Mouse (Mus musculus): ENCODE data around the gene Il22ra1.

The Il22ra1 gene

GRCm38 (mm10) chr4:135768572-135769526, 40.9 kb downstream of the Il22ra1 start:
- ATAC-seq (ENCODE audit: insufficient number of reproducible peaks, low FRiP score, low TSS enrichment) = no peak

GRCm38 (mm10) chr4:135770611-135771305, 42.8 kb downstream of the Il22ra1 start:
- ATAC-seq (ENCODE audit: insufficient number of reproducible peaks, low FRiP score, low TSS enrichment) = no peak

- ATAC-seq (ENCODE audit: insufficient number of reproducible peaks, low FRiP score, low TSS enrichment) = no peak
These were observed 43.6 kb downstream of the Il22ra1 start for GRCm38 (mm10) chr4:135771592-135771991.

GRCm38 (mm10) chr4:135772671-135773070, 44.7 kb downstream of the Il22ra1 start:
- ATAC-seq (ENCODE audit: insufficient number of reproducible peaks, low FRiP score, low TSS enrichment) = no peak

GRCm38 (mm10) chr4:135774496-135774895, 46.5 kb downstream of the Il22ra1 start:
- ATAC-seq (ENCODE audit: insufficient number of reproducible peaks, low FRiP score, low TSS enrichment) = no peak

GRCm38 (mm10) chr4:135776850-135777249, 48.9 kb downstream of the Il22ra1 start:
- ATAC-seq (ENCODE audit: insufficient number of reproducible peaks, low FRiP score, low TSS enrichment) = no peak

GRCm38 (mm10) chr4:135779661-135780060, 51.7 kb downstream of the Il22ra1 start:
- no peak for ATAC-seq (ENCODE audit: insufficient number of reproducible peaks, low FRiP score, low TSS enrichment)

GRCm38 (mm10) chr4:135780255-135780654, 52.3 kb downstream of the Il22ra1 start:
- ATAC-seq (ENCODE audit: insufficient number of reproducible peaks, low FRiP score, low TSS enrichment) = no peak

GRCm38 (mm10) chr4:135781304-135781703, 53.3 kb downstream of the Il22ra1 start:
- ATAC-seq (ENCODE audit: insufficient number of reproducible peaks, low FRiP score, low TSS enrichment) = no peak

GRCm38 (mm10) chr4:135786581-135786980, 58.6 kb downstream of the Il22ra1 start:
- ATAC-seq (ENCODE audit: insufficient number of reproducible peaks, low FRiP score, low TSS enrichment) = no peak

- no peak for ATAC-seq (ENCODE audit: insufficient number of reproducible peaks, low FRiP score, low TSS enrichment)
These were observed 59.3 kb downstream of the Il22ra1 start for GRCm38 (mm10) chr4:135787271-135787670.

GRCm38 (mm10) chr4:135789135-135789534, 61.2 kb downstream of the Il22ra1 start:
- ATAC-seq (ENCODE audit: insufficient number of reproducible peaks, low FRiP score, low TSS enrichment) = no peak

GRCm38 (mm10) chr4:135792821-135793220, 64.8 kb downstream of the Il22ra1 start:
- no peak for ATAC-seq (ENCODE audit: insufficient number of reproducible peaks, low FRiP score, low TSS enrichment)

- ATAC-seq (ENCODE audit: insufficient number of reproducible peaks, low FRiP score, low TSS enrichment) = no peak
These were observed 70.0 kb downstream of the Il22ra1 start for GRCm38 (mm10) chr4:135797931-135798330.

- ATAC-seq (ENCODE audit: insufficient number of reproducible peaks, low FRiP score, low TSS enrichment) = peak; percentile 31; the same call in 1 of the 2 replicates
These were observed 73.6 kb downstream of the Il22ra1 start for GRCm38 (mm10) chr4:135801543-135801942.
